Mouse (Mus musculus): ENCODE measurements around the gene Usp2. TPM values are rescaled to one million over a fixed set of nuclear protein-coding genes. Genes with fewer than 3 reads are reported as not detected.

The Usp2 gene
- polyA plus RNA-seq, 1 experiment, result 9.6 TPM

DNA sequence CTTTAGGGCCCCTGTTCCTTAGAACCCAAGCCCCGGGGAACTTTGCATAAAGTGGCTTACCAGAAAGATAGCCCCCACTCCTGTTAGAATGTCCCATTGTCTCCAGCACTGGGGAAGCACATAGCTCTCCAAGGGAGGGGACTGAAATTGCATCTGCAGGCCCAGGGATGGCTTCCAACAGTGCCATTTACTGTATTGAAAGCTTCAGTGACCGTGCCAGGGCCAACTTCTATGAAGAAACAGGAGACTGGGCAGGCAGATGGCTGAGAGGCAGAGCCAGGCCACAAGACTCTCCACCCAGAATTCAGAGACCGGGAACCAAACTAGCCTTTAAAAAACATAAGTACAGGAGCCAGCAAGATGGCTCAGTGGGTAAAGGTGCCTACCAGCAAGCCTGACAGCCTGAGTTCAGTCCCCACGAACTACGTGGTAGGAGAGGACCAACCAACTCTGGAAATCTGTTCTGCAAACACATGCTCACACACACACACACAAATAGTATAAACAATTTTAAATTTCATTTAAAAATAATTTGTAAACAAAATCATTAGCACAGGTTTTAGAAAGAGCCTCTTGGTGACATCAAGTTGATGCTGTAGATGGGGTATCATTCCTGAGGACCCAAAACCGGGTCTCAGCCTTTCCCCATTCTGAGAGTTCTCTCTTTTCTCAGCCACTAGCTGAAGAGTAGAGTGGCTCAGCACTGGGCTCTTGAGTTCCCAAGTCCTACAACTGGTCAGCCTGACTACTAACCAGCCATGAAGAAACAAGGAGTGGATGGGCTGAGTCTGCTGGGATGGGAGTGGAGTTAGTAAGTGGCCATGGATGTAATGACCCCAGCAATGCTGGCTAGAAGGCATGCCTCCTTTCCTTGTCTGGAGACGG lies 25.1 kb upstream of the Usp2 start:
- Histone ChIP-seq H3K9ac (ENCODE audit: low read depth, poor library complexity, severe bottlenecking) (no peak overlapping the region), H3K4me1 (ENCODE audit: control insufficient read depth, insufficient read depth, low read length) (peaks cover 2% of the 10 kb centered on the region), H3K27me3 (ENCODE audit: control insufficient read depth, insufficient read depth, low read length, poor library complexity, severe bottlenecking) (no peaks in the 10 kb centered on the region), H3K27ac (ENCODE audit: insufficient read depth, low read length) (no peak overlapping the region), H3K4me3 (ENCODE audit: low read depth, low read length) (no peak overlapping the region), H3K9me3 (replicated peaks; ENCODE audit: control insufficient read depth, insufficient read depth, low read length, poor library complexity, severe bottlenecking) (no peaks in the 10 kb centered on the region; the same call in 1 of the 2 replicates), H3K36me3 (ENCODE audit: control insufficient read depth, insufficient read depth, low read length, poor library complexity, severe bottlenecking) (no peaks in the 10 kb centered on the region)
- no peak for TF ChIP-seq POLR2A (IDR thresholded peaks at IDR 0.05; ENCODE audit: insufficient read depth, low read length)
- no peak for TF ChIP-seq CTCF (IDR thresholded peaks at IDR 0.05; ENCODE audit: low read depth, low read length)
- no peak for TF ChIP-seq EP300 (IDR thresholded peaks at IDR 0.05; ENCODE audit: insufficient read depth, low read depth, low read length)

DNA sequence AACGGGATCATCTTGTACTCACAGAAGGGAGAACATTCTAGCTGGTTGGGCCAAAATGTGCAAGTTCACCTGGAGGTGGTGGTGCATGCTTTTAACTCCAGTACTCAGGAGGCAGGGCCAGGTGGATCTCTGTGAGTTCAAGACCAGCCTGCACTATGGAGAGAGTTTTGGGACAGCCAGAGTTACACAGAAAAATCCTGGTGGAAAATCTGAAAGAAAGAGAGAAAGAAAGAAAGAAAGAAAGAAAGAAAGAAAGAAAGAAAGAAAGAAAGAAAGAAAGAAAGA lies 24.5 kb upstream of the Usp2 start:
- Histone ChIP-seq H3K27me3 (ENCODE audit: control insufficient read depth, insufficient read depth, low read length, poor library complexity, severe bottlenecking) (no peaks in the 10 kb centered on the region), H3K9ac (ENCODE audit: low read depth, poor library complexity, severe bottlenecking) (no peak overlapping the region), H3K4me1 (ENCODE audit: control insufficient read depth, insufficient read depth, low read length) (no peaks in the 10 kb centered on the region)

DNA sequence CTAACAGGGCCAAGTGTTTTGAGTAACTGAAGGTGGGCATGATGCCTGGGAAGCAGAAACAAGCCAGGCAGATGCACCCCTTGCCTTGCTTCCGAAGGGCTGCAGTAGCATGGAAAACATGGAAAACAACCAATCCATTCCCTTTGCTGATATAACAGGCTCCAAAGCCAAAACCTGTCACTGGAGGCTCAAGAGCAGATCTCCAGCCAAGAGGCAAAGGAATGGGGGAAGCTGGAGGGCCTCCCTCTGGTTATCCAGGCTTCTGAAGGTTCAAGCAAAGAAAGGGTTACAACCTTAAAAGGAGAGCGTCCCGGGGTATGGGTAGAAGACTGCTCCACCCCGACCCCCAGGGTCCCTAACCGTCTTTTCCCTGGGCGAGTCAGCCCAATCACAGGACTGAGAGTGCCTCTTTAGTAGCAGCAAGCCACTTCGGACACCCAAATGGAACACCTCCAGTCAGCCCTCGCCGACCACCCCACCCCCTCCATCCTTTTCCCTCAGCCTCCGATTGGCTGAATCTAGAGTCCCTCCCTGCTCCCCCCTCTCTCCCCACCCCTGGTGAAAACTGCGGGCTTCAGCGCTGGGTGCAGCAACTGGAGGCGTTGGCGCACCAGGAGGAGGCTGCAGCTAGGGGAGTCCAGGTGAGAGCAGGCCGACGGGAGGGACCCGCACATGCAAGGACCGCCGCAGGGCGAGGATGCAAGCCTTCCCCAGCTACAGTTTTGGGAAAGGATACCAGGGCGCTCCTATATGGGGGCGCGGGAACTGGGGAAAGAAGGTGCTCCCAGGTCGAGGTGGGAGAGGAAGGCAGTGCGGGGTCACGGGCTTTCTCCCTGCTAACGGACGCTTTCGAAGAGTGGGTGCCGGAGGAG lies 23.7 kb upstream of the Usp2 start, which contains the start of gene Thy1:
TSS of gene Thy1 (plus strand) at position 549 of the 872 bp plus-strand sequence.
- no peak within 1 kb of the TSS for H3K27ac ChIP-seq (ENCODE audit: insufficient read depth, low read length)
- H3K9ac ChIP-seq (ENCODE audit: low read depth, poor library complexity, severe bottlenecking), result peak within 1 kb of the TSS; percentile 11; the same call in 1 of the 2 replicates
- H3K4me3 ChIP-seq (ENCODE audit: low read depth, low read length), result peak within 1 kb of the TSS; percentile 74
- H3K4me1 ChIP-seq (ENCODE audit: control insufficient read depth, insufficient read depth, low read length), result no peaks in the 10 kb centered on the region
- H3K27me3 ChIP-seq (ENCODE audit: control insufficient read depth, insufficient read depth, low read length, poor library complexity, severe bottlenecking), result no peaks in the 10 kb centered on the region
- no peaks in the 10 kb centered on the region for H3K36me3 ChIP-seq (ENCODE audit: control insufficient read depth, insufficient read depth, low read length, poor library complexity, severe bottlenecking)
- no peaks in the 10 kb centered on the region; the same call in 1 of the 2 replicates for H3K9me3 ChIP-seq (replicated peaks; ENCODE audit: control insufficient read depth, insufficient read depth, low read length, poor library complexity, severe bottlenecking)
- TF ChIP-seq EP300 (IDR thresholded peaks at IDR 0.05; ENCODE audit: insufficient read depth, low read depth, low read length) (no peak), POLR2A (IDR thresholded peaks at IDR 0.05; ENCODE audit: insufficient read depth, low read length) (no peak), CTCF (IDR thresholded peaks at IDR 0.05; ENCODE audit: low read depth, low read length) (no peak)

More for the DNA sequence above, 24.5 kb upstream of the Usp2 start:
- Histone ChIP-seq H3K27ac (ENCODE audit: insufficient read depth, low read length) (no peak overlapping the region), H3K36me3 (ENCODE audit: control insufficient read depth, insufficient read depth, low read length, poor library complexity, severe bottlenecking) (no peaks in the 10 kb centered on the region), H3K4me3 (ENCODE audit: low read depth, low read length) (no peak overlapping the region), H3K9me3 (replicated peaks; ENCODE audit: control insufficient read depth, insufficient read depth, low read length, poor library complexity, severe bottlenecking) (no peaks in the 10 kb centered on the region; the same call in 1 of the 2 replicates)
- no peak for TF ChIP-seq POLR2A (IDR thresholded peaks at IDR 0.05; ENCODE audit: insufficient read depth, low read length)
- no peak for TF ChIP-seq CTCF (IDR thresholded peaks at IDR 0.05; ENCODE audit: low read depth, low read length)
- TF ChIP-seq EP300 (IDR thresholded peaks at IDR 0.05; ENCODE audit: insufficient read depth, low read depth, low read length), result no peak

DNA sequence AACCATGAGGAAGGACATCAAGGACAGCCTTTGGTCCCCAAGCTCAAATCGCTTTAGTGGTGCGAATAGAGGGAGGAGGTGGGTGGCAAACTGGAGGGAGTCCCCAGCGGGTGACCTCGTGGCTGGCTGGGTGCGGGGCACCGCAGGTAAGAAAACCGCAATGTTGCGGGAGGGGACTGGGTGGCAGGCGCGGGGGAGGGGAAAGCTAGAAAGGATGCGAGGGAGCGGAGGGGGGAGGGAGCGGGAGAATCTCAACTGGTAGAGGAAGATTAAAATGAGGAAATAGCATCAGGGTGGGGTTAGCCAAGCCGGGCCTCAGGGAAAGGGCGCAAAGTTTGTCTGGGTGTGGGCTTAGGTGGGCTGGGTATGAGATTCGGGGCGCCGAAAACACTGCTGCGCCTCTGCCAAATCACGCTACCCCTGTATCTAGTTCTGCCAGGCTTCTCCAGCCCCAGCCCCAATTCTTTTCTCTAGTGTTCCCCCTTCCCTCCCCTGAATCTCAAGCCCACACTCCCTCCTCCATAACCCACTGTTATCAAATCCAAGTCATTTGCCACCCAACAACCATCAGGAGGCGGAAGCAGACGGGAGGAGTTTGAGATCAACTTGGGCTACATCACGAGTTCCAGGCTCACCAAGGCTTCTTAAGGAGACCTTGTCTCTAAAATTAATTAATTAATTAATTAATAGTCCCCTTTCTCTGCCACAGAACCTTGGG lies 23.0 kb upstream of the Usp2 start:
- Histone ChIP-seq H3K4me1 (ENCODE audit: control insufficient read depth, insufficient read depth, low read length) (peaks cover 2% of the 10 kb centered on the region), H3K27ac (ENCODE audit: insufficient read depth, low read length) (no peak overlapping the region), H3K9ac (ENCODE audit: low read depth, poor library complexity, severe bottlenecking) (peak overlapping the region; percentile 11; the same call in 1 of the 2 replicates), H3K27me3 (ENCODE audit: control insufficient read depth, insufficient read depth, low read length, poor library complexity, severe bottlenecking) (no peaks in the 10 kb centered on the region), H3K4me3 (ENCODE audit: low read depth, low read length) (peak overlapping the region; percentile 74), H3K36me3 (ENCODE audit: control insufficient read depth, insufficient read depth, low read length, poor library complexity, severe bottlenecking) (no peaks in the 10 kb centered on the region), H3K9me3 (replicated peaks; ENCODE audit: control insufficient read depth, insufficient read depth, low read length, poor library complexity, severe bottlenecking) (no peaks in the 10 kb centered on the region)
- TF ChIP-seq EP300 (IDR thresholded peaks at IDR 0.05; ENCODE audit: insufficient read depth, low read depth, low read length) (no peak), POLR2A (IDR thresholded peaks at IDR 0.05; ENCODE audit: insufficient read depth, low read length) (no peak), CTCF (IDR thresholded peaks at IDR 0.05; ENCODE audit: low read depth, low read length) (no peak)

DNA sequence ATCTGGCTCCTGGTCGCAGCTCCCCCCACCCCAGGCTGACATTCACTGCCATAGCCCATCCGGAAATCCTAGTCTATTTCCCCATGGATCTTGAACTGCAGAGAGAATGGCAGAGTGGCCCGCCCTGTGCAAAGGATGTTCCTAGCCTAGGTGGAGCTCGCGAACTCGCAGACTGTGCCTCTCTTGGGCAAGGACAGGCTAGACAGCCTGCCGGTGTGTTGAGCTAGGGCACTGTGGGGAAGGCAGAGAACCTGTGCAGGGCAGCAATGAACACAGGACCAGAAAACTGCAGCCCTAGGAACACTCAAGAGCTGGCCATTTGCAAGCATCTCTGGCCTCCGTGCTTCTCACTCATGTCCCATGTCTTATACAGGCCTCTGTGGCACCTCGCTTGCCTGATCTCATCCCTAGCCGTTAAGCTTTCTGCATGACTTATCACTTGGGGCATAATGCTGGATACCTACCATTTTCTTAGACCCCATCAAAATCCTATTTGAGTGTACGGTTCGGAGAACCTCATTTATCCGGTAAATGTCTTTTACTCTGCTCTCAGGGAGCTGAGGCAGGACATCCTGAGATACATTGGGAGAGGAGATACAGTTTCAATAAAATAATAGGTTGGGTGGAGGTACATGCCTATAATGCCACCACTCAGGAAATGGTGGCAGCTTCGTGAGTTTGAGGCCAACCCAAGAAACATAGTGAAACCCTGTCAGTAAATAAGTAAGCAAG lies 22.2 kb upstream of the Usp2 start:
- no peaks in the 10 kb centered on the region for H3K27me3 ChIP-seq (ENCODE audit: control insufficient read depth, insufficient read depth, low read length, poor library complexity, severe bottlenecking)
- peaks cover 2% of the 10 kb centered on the region for H3K4me1 ChIP-seq (ENCODE audit: control insufficient read depth, insufficient read depth, low read length)
- H3K9me3 ChIP-seq (replicated peaks; ENCODE audit: control insufficient read depth, insufficient read depth, low read length, poor library complexity, severe bottlenecking), result no peaks in the 10 kb centered on the region
- H3K4me3 ChIP-seq (ENCODE audit: low read depth, low read length), result no peak overlapping the region
- no peak overlapping the region for H3K9ac ChIP-seq (ENCODE audit: low read depth, poor library complexity, severe bottlenecking)
- no peak overlapping the region for H3K27ac ChIP-seq (ENCODE audit: insufficient read depth, low read length)
- H3K36me3 ChIP-seq (ENCODE audit: control insufficient read depth, insufficient read depth, low read length, poor library complexity, severe bottlenecking), result no peaks in the 10 kb centered on the region
- TF ChIP-seq EP300 (IDR thresholded peaks at IDR 0.05; ENCODE audit: insufficient read depth, low read depth, low read length) (no peak), CTCF (IDR thresholded peaks at IDR 0.05; ENCODE audit: low read depth, low read length) (no peak), POLR2A (IDR thresholded peaks at IDR 0.05; ENCODE audit: insufficient read depth, low read length) (no peak)

All from ES-Bruce4 (cell line).